Mouse (Mus musculus): ENCODE data around the gene Gm21970.

Gene Gm21970

DNA sequence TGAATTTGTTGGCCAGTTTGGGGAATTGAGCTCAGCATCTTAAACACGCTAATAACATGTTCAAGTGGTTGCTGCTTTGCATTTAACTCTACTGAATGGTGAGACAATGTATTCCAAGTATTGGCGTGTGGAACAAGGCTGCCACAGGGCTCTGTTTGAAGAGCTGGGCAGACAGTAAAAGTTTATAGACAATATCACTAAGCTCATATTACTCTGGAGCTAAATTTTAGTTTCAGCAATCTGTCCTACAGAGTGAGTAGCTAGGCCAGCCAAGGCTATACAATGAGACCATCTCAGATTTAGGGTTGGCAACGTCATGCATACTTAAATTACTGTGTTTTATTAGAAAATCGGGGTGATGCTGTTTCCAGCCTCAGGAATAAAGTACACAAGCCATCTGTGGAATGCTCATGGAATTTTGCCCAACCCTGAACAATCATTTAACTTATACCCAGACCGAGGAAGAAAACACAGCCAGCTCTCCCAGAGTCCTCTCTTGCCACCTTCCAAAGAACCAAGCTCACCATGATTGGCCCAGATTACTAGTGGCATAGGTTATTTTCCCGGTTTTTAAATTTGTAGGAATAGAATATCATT lies 10.1 kb downstream of the Gm21970 start:
- no peak for DNase-seq (ENCODE audit: low spot score in 2 of 2)

- DNase-seq (ENCODE audit: low spot score in 2 of 2) = no peak
Measured at GRCm38 (mm10) chr16:91403784-91404183, 12.3 kb downstream of the Gm21970 start.

- DNase-seq (ENCODE audit: low spot score in 2 of 2) = no peak
Measured at GRCm38 (mm10) chr16:91404187-91404586, 12.7 kb downstream of the Gm21970 start.

DNA sequence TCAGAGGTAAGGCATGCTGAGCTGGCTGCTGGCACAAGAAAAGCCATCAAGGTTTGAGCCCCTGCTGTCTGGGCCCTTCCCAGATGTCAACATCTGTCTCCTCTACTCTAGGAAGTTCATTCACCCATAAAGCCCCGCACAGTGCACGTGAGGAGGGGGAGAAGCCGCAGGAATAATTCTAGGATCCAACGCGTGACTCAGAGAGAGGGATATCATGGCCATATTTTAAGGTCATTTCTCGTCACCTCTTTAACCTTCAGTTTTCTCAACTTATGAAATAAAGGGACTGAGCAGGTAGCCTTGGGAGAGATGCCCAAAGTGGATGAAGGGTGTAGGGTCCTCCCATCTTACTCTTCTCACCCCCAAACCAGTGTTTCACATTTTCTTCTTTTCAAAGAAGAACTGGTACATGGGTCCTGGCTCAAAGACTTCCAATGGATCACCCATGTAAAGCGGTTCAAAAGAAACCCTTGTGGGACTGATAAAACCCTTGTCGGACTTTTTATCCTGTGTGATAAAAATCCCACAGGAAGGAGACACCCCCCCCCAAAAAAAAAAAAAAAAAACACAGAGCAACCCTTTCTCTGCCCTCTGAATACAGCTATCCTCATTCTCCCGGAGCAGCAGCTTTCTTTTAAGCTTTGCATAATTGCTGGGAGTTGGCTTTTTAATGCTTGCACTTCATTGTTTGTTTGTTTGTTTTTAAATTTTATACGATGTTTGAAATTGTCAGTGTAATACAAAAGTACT lies 13.5 kb downstream of the Gm21970 start:
- DNase-seq (ENCODE audit: low spot score in 2 of 2) = no peak

GRCm38 (mm10) chr16:91405640-91406584 lies 14.4 kb downstream of the Gm21970 start, which contains the start of gene Il10rb:
TSS of gene Il10rb (plus strand) at chr16:91406164.
- DNase-seq (ENCODE audit: low spot score in 2 of 2) = peak in 1 of 2 experiments; percentile 35

DNA sequence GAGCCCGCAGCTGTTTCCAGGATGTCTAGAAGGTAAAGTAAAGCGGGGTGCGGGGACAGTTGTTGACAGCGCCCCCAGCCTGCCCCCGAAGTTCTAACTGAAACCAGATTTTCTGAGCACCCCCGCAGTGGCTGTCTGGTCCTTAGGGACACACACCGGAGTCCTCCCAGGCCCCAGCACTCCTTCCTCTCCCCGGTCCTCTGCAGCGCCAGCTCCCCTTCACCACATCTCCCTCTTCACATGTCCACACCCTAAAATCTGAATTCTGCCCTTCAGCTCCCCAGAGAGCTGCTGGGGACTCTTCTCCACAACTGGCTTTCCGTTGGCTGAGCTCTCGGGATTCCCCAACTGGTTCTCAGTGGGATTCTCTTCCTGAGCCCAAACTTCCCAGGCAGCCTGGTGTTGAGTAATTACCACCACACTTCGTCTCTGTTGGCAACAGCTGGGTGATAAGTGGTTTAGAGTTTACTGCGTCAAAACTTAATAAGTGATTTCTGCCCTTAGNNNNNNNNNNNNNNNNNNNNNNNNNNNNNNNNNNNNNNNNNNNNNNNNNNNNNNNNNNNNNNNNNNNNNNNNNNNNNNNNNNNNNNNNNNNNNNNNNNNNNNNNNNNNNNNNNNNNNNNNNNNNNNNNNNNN lies 15.2 kb downstream of the Gm21970 start:
- peak in 1 of 2 experiments; percentile 4 for DNase-seq (ENCODE audit: low spot score in 2 of 2)

- no peak for DNase-seq (ENCODE audit: low spot score in 2 of 2)
Measured at GRCm38 (mm10) chr16:91413102-91413844, 21.8 kb downstream of the Gm21970 start.

GRCm38 (mm10) chr16:91415391-91416189 lies 24.1 kb downstream of the Gm21970 start:
- DNase-seq (ENCODE audit: low spot score in 2 of 2) = no peak

DNA sequence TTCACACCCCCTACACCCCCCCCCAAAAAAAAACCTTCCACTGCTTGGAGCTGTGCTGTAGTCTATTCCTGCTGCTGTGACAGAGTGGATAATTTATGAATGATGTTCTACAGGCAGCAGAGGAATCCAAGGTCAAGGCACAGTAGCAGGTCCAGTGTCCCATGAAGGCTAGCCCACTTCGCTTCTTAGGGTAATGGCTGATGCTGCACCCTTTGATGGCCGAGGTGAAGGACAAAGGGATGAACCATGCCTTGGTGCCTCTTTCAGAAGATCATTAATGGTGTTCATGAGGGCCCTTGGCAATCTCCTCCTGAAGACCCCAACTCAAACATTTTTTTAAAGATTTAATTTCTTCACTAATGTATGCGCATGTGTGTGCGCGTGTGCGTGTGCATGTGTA lies 24.8 kb downstream of the Gm21970 start:
- no peak for DNase-seq (ENCODE audit: low spot score in 2 of 2)

DNA sequence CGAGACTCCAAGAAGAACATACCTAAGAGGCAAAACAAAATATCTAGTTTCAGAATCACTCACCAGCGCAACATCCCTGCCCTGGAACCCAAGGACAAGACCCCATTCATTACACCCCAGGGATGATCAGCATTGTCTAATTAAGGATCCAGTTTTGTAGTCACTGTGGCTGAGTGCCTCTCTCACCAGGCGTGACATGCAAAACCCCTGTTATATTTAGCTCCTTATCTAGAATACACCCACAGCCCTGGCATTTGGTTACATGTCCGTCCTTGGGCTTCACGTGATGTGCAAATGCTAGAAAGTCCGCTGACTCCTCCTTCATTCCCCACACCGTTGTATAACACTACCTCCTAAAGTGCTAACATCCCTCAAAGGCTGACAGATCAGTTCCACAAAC lies 25.4 kb downstream of the Gm21970 start:
- no peak for DNase-seq (ENCODE audit: low spot score in 2 of 2)

GRCm38 (mm10) chr16:91418531-91418930 lies 27.0 kb downstream of the Gm21970 start:
- DNase-seq (ENCODE audit: low spot score in 2 of 2) = no peak

GRCm38 (mm10) chr16:91425816-91426215 lies 34.3 kb downstream of the Gm21970 start:
- DNase-seq (ENCODE audit: low spot score in 2 of 2) = no peak

DNA sequence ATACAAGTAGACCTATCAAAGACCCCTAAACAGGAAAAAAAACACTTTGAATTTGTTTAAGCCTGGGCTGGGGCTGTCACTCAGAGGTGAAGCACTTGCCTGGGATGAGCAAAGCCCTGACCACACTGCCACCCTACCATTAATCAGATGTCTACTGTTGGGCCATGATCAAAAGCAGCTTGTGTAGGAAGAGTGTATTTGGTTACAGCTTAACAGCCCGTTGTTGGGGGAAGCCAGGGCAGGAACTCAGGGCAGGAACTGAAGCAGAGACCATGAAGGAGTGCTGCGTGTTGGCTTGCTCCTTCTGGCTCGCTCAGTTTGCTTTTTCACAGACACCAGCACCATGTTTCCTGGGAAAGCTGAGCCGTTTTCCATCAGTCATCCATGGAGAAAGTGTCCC lies 35.1 kb downstream of the Gm21970 start:
- DNase-seq (ENCODE audit: low spot score in 2 of 2) = no peak

GRCm38 (mm10) chr16:91427461-91427860 lies 35.9 kb downstream of the Gm21970 start:
- DNase-seq (ENCODE audit: low spot score in 2 of 2) = no peak

- DNase-seq (ENCODE audit: low spot score in 2 of 2) = no peak
Measured at GRCm38 (mm10) chr16:91428259-91428865, 36.8 kb downstream of the Gm21970 start.

- no peak for DNase-seq (ENCODE audit: low spot score in 2 of 2)
Measured at GRCm38 (mm10) chr16:91432720-91433328, 41.3 kb downstream of the Gm21970 start.

DNA sequence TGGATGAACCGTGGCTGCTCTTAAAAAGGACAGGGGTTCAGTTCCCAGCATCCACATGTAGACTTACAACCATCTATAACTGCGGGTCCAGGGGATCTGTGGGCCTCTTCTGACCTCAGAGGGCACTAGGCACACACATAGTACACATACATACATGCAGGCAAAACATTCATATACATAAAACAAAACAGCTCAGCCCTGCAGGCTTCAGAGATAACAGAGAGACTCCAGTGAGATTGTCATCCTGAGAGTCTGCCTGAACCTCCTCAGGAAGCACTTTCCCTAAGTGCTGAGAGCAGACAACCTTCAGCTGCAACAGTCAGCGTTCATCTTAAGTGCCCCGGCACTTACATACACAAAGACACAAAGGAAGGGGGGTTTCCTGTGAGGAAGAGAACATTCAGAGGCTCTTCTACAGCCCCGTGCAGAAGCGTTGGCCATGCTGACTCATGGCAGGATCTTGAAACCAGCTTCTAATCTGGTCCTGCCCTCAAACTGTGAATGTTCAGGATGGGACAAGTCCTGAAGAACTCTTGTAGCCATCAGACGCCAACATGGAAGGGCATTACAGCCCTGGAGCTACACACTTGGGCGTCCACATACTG lies 41.9 kb downstream of the Gm21970 start:
- DNase-seq (ENCODE audit: low spot score in 2 of 2) = no peak

DNA sequence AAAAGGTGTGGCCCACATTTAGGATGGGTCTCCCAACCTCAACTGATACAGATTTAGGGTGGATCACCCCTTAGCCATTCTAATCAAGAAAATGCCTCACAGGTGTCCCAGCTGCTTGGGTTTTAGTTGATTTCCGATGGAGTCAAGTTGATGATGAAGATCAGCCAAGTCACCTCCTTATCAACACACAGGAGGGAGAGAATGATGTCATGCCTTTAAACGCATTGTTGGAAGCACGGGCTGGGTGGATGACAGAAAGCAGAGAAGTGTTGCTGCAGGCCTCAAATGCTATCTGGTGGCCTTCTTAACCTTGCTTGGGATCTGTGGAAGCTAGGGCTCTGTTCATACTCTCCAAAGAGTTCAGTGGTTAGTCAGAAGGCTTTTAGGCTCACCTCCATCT lies 42.6 kb downstream of the Gm21970 start:
- no peak for DNase-seq (ENCODE audit: low spot score in 2 of 2)

DNA sequence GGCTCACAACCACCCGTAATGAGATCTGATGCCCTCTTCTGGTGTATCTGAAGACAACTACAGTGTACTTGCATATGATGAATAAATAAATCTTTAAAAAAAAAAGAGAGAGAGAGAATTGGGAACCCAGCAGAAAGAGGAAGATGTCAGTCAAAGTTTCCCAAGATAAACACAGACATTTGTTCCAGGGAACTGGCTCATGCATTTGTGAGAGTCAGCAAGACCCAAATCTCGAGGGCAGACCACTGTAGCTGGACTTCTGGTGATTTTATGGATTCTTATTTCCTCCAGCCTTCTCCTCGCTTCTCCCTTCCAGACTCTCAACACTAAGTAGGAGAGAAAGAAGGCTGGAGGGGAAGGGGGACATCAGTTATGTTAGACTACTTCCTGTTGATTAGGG lies 46.6 kb downstream of the Gm21970 start:
- DNase-seq (ENCODE audit: low spot score in 2 of 2) = no peak

Measured in cerebellum, postnatal 4 days (tissue).